Mouse (Mus musculus): ENCODE results near the gene Peak1. TPM values are rescaled to one million over a fixed set of nuclear protein-coding genes. Genes with fewer than 3 reads are reported as not detected.
"Not testable (repeated sequence)": the region's sequence is repeated elsewhere in the genome, so short reads cannot be mapped to it uniquely, and the experiment has no call there.

Gene Peak1
- polyA plus RNA-seq, 1 experiment, result 1.2 TPM

GRCm38 (mm10) chr9:56241076-56241475 lies 176.8 kb downstream of the Peak1 start:
- Histone ChIP-seq H3K9me3 (no peaks in the 10 kb centered on the region), H3K4me1 (no peaks in the 10 kb centered on the region), H3K4me3 (replicated peaks) (no peak overlapping the region), H3K27me3 (replicated peaks) (no peaks in the 10 kb centered on the region), H3K36me3 (replicated peaks; ENCODE audit: low read length) (peaks cover 48% of the 10 kb centered on the region)
- TF ChIP-seq GATA1 (IDR thresholded peaks at IDR 0.05; ENCODE audit: borderline replicate concordance, low read length) (no peak), FLI1 (IDR thresholded peaks at IDR 0.05; ENCODE audit: low read length) (no peak)

- Histone ChIP-seq H3K36me3 (replicated peaks; ENCODE audit: low read length) (peaks cover 25% of the 10 kb centered on the region), H3K4me3 (replicated peaks) (no peak overlapping the region), H3K9me3 (no peaks in the 10 kb centered on the region), H3K27me3 (replicated peaks) (no peaks in the 10 kb centered on the region), H3K4me1 (no peaks in the 10 kb centered on the region)
- TF ChIP-seq FLI1 (IDR thresholded peaks at IDR 0.05; ENCODE audit: low read length) (no peak), GATA1 (IDR thresholded peaks at IDR 0.05; ENCODE audit: borderline replicate concordance, low read length) (no peak)
Observed at GRCm38 (mm10) chr9:56235871-56236298, 182.0 kb downstream of the Peak1 start.

GRCm38 (mm10) chr9:56235281-56235680 lies 182.6 kb downstream of the Peak1 start:
- TF ChIP-seq FLI1 (IDR thresholded peaks at IDR 0.05; ENCODE audit: low read length) (no peak), GATA1 (IDR thresholded peaks at IDR 0.05; ENCODE audit: borderline replicate concordance, low read length) (no peak)
- Histone ChIP-seq H3K36me3 (replicated peaks; ENCODE audit: low read length) (peaks cover 21% of the 10 kb centered on the region), H3K9me3 (no peaks in the 10 kb centered on the region), H3K4me1 (no peaks in the 10 kb centered on the region), H3K4me3 (replicated peaks) (no peak overlapping the region), H3K27me3 (replicated peaks) (no peaks in the 10 kb centered on the region)

- no peaks in the 10 kb centered on the region for H3K9me3 ChIP-seq
- H3K27me3 ChIP-seq (replicated peaks), result no peaks in the 10 kb centered on the region
- H3K36me3 ChIP-seq (replicated peaks; ENCODE audit: low read length), result peaks cover 14% of the 10 kb centered on the region
- no peaks in the 10 kb centered on the region for H3K4me1 ChIP-seq
- no peak overlapping the region for H3K4me3 ChIP-seq (replicated peaks)
- TF ChIP-seq GATA1 (IDR thresholded peaks at IDR 0.05; ENCODE audit: borderline replicate concordance, low read length), result no peak
- no peak for TF ChIP-seq FLI1 (IDR thresholded peaks at IDR 0.05; ENCODE audit: low read length)
Observed at GRCm38 (mm10) chr9:56234561-56234960, 183.3 kb downstream of the Peak1 start.

- TF ChIP-seq FLI1 (IDR thresholded peaks at IDR 0.05; ENCODE audit: low read length) (no peak), GATA1 (IDR thresholded peaks at IDR 0.05; ENCODE audit: borderline replicate concordance, low read length) (no peak)
- no peaks in the 10 kb centered on the region for H3K27me3 ChIP-seq (replicated peaks)
- no peak overlapping the region for H3K4me3 ChIP-seq (replicated peaks)
- H3K4me1 ChIP-seq, result peaks cover 3% of the 10 kb centered on the region; the same call in 1 of the 2 replicates
- H3K36me3 ChIP-seq (replicated peaks; ENCODE audit: low read length), result peaks cover 17% of the 10 kb centered on the region
- no peaks in the 10 kb centered on the region for H3K9me3 ChIP-seq
Observed at GRCm38 (mm10) chr9:56233316-56233715, 184.6 kb downstream of the Peak1 start.

- no peak for TF ChIP-seq FLI1 (IDR thresholded peaks at IDR 0.05; ENCODE audit: low read length)
- TF ChIP-seq GATA1 (IDR thresholded peaks at IDR 0.05; ENCODE audit: borderline replicate concordance, low read length), result no peak
Observed at GRCm38 (mm10) chr9:56230906-56231305, 187.0 kb downstream of the Peak1 start.

GRCm38 (mm10) chr9:56227626-56228025 lies 190.2 kb downstream of the Peak1 start:
- TF ChIP-seq GATA1 (IDR thresholded peaks at IDR 0.05; ENCODE audit: borderline replicate concordance, low read length) (no peak), FLI1 (IDR thresholded peaks at IDR 0.05; ENCODE audit: low read length) (no peak)
- Histone ChIP-seq H3K4me3 (replicated peaks) (no peak overlapping the region), H3K27me3 (replicated peaks) (no peaks in the 10 kb centered on the region), H3K36me3 (replicated peaks; ENCODE audit: low read length) (peaks cover 33% of the 10 kb centered on the region), H3K4me1 (peaks cover 6% of the 10 kb centered on the region), H3K9me3 (no peaks in the 10 kb centered on the region)

More at GRCm38 (mm10) chr9:56230906-56231305, 187.0 kb downstream of the Peak1 start:
- H3K27me3 ChIP-seq (replicated peaks), result no peaks in the 10 kb centered on the region
- no peaks in the 10 kb centered on the region for H3K9me3 ChIP-seq
- peaks cover 3% of the 10 kb centered on the region; the same call in 1 of the 2 replicates for H3K4me1 ChIP-seq
- no peak overlapping the region for H3K4me3 ChIP-seq (replicated peaks)
- H3K36me3 ChIP-seq (replicated peaks; ENCODE audit: low read length), result peaks cover 24% of the 10 kb centered on the region

- not testable (repeated sequence) for H3K4me3 ChIP-seq (replicated peaks); H3K9me3 ChIP-seq; H3K27me3 ChIP-seq (replicated peaks)
- Histone ChIP-seq H3K36me3 (replicated peaks; ENCODE audit: low read length) (peaks cover 29% of the 10 kb centered on the region), H3K4me1 (peaks cover 21% of the 10 kb centered on the region)
Observed at GRCm38 (mm10) chr9:56223429-56224051, 194.3 kb downstream of the Peak1 start.

- Histone ChIP-seq H3K27me3 (replicated peaks) (no peaks in the 10 kb centered on the region), H3K36me3 (replicated peaks; ENCODE audit: low read length) (no peaks in the 10 kb centered on the region), H3K4me3 (replicated peaks) (no peak overlapping the region), H3K4me1 (peaks cover 26% of the 10 kb centered on the region), H3K9me3 (no peaks in the 10 kb centered on the region)
- no peak for TF ChIP-seq FLI1 (IDR thresholded peaks at IDR 0.05; ENCODE audit: low read length)
- no peak for TF ChIP-seq GATA1 (IDR thresholded peaks at IDR 0.05; ENCODE audit: borderline replicate concordance, low read length)
Observed at GRCm38 (mm10) chr9:56218860-56219259, 199.0 kb downstream of the Peak1 start.

GRCm38 (mm10) chr9:56218043-56218442 lies 199.8 kb downstream of the Peak1 start:
- Histone ChIP-seq H3K4me3 (replicated peaks) (no peak overlapping the region), H3K36me3 (replicated peaks; ENCODE audit: low read length) (no peaks in the 10 kb centered on the region), H3K9me3 (no peaks in the 10 kb centered on the region), H3K27me3 (replicated peaks) (no peaks in the 10 kb centered on the region), H3K4me1 (peaks cover 31% of the 10 kb centered on the region)
- TF ChIP-seq GATA1 (IDR thresholded peaks at IDR 0.05; ENCODE audit: borderline replicate concordance, low read length) (no peak), FLI1 (IDR thresholded peaks at IDR 0.05; ENCODE audit: low read length) (no peak)
